Mouse (Mus musculus): ENCODE measurements at regions not wholly inside any gene's neighbourhood (a gene's known extent, or its start where the extent isn't known, plus 50 kb on each side); places are given as distances from the start of the nearest gene placed in this dataset.

DNA sequence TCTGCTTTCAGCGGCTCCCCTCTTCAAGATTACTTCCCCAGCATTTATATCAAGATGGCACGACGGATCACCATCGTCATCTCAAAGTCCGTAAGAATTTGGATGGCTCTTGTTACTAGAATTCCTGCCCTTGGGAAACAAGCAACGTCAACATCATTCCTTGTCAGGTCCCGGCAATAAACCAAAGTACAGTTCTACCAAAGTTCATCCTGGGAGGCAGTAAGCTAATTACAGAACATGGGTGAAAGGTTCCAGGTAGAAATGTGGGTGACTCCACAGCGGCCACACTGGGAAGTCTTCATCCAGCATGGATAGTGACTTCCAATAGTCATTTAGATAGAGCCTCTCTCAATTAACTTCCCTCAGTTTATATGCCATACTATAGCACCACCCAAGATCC is 110.6 kb downstream of the Gm826 start:
- TF ChIP-seq POLR2A (IDR thresholded peaks at IDR 0.05; ENCODE audit: insufficient read depth, low read depth, low read length) (no peak), CTCF (IDR thresholded peaks at IDR 0.05) (no peak), EP300 (IDR thresholded peaks at IDR 0.05; ENCODE audit: insufficient read depth, low read depth, low read length) (no peak)

Data from heart, adult 2 months (tissue).